Comparison of ENCODE assay signal across 19 mouse cellular contexts in the genomic region with DNA sequence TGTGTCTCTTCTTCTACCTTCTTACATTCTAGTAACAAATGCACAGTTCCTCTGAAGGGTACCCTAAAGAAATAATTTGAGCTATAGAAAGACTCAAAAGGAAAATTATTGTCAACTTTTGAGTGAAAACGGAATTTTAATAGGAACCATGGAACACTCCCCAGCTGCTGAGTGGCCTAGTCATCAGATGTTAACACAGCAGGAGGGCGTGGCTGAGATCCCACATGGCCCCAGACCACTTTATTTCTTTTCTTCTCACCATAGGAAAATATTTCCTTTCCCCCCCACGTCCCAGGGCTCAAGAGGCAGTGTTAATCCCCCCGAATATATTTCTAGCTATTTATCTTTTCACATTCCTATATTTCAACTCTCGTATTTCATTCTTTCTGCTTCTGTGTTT.
"Had no signal": no experiment of that assay in that cellular context is flagged by ENCODE, and none has a peak within 500 bp of the region (broad histone marks: within the 10 kb centered on the region; RNA-seq: fewer than 3 reads in every experiment).

No protein-coding gene starts in this region.

- H3K36me3 ChIP-seq: limb, embryonic 13.5 days; liver, embryonic 13.5 days; midbrain, embryonic 10.5 days; midbrain, embryonic 13.5 days; neural tube, embryonic 13.5 days; stomach, embryonic 15.5 days had no signal

- H3K9me3 ChIP-seq: limb, embryonic 13.5 days; liver, embryonic 13.5 days; midbrain, embryonic 10.5 days; midbrain, embryonic 13.5 days; neural tube, embryonic 13.5 days; stomach, embryonic 15.5 days had no signal

- H3K9ac ChIP-seq: limb, embryonic 13.5 days; liver, embryonic 13.5 days; midbrain, embryonic 13.5 days; neural tube, embryonic 13.5 days; stomach, embryonic 15.5 days had no signal

- H3K4me2 ChIP-seq: limb, embryonic 13.5 days; liver, embryonic 13.5 days; midbrain, embryonic 13.5 days; neural tube, embryonic 13.5 days; stomach, embryonic 15.5 days had no signal

- DNase-seq: kidney, adult 2 months; kidney, postnatal 25 days; layer of hippocampus, adult 9-11 months; liver, embryonic 13.5 days; lung, adult 2 months; retina, postnatal 1 day; right cerebral cortex, postnatal 25 days; spleen, adult 18-20 months; thymus, postnatal 25 days had no signal

- H3K4me1 ChIP-seq: liver, embryonic 13.5 days; midbrain, embryonic 10.5 days; midbrain, embryonic 13.5 days; neural tube, embryonic 13.5 days; stomach, embryonic 15.5 days had no signal

- ATAC-seq: midbrain, embryonic 13.5 days; midbrain, embryonic 16.5 days had no signal

- H3K27me3 ChIP-seq: limb, embryonic 13.5 days; liver, embryonic 13.5 days; midbrain, embryonic 13.5 days; neural tube, embryonic 13.5 days; stomach, embryonic 15.5 days had no signal

- H3K4me3 ChIP-seq: layer of hippocampus, adult 2 months; limb, embryonic 13.5 days; liver, embryonic 13.5 days; midbrain, embryonic 10.5 days; midbrain, embryonic 13.5 days; myocyte; neural tube, embryonic 13.5 days; stomach, embryonic 15.5 days had no signal

- H3K27ac ChIP-seq: kidney, postnatal 0 days; layer of hippocampus, adult 2 months; limb, embryonic 13.5 days; liver, embryonic 13.5 days; macrophage; midbrain, embryonic 10.5 days; midbrain, embryonic 13.5 days; neural tube, embryonic 13.5 days; stomach, embryonic 15.5 days had no signal
